Mouse (Mus musculus): ENCODE measurements around the gene Cox8b. TPM values are rescaled to one million over a fixed set of nuclear protein-coding genes. Genes with fewer than 3 reads are reported as not detected.

Cox8b gene
- total RNA-seq, 2 experiments from 2014 or later = 1.6 to 1.7 TPM

- no peak for DNase-seq (ENCODE audit: low spot score in 2 of 2)
These were observed 26.0 kb downstream of the Cox8b start for GRCm38 (mm10) chr7:140874224-140874623.

GRCm38 (mm10) chr7:140864761-140865160 lies 35.5 kb downstream of the Cox8b start:
- no peak for DNase-seq (ENCODE audit: low spot score in 2 of 2)

DNA sequence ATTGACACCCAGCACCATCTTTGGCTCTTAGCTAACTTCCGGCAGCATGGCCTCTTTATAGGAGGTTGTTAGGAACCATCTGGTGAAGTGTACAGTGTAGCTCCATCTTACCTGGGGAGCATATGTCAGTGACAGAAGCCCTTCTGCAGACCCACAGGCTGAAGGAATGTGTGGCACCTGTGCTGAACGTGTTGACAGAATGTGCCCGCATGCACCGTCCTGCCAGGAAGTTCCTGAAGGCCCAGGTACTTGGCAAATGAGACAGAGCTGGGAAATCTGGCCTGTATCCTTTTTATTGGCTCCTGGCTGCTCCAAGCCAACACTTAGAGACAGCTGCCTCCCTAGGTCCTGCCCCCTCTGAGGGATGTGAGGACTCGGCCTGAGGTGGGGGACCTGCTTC lies 39.5 kb downstream of the Cox8b start:
- DNase-seq (ENCODE audit: low spot score in 2 of 2) = no peak

GRCm38 (mm10) chr7:140859997-140860396 lies 40.2 kb downstream of the Cox8b start:
- no peak for DNase-seq (ENCODE audit: low spot score in 2 of 2)

GRCm38 (mm10) chr7:140858746-140859145 lies 41.5 kb downstream of the Cox8b start:
- DNase-seq (ENCODE audit: low spot score in 2 of 2) = no peak

GRCm38 (mm10) chr7:140857550-140858505 lies 42.4 kb downstream of the Cox8b start, which contains the start of gene Bet1l:
Bet1l (minus strand) TSS chr7:140857577.
- no peak for DNase-seq (ENCODE audit: low spot score in 2 of 2)

DNA sequence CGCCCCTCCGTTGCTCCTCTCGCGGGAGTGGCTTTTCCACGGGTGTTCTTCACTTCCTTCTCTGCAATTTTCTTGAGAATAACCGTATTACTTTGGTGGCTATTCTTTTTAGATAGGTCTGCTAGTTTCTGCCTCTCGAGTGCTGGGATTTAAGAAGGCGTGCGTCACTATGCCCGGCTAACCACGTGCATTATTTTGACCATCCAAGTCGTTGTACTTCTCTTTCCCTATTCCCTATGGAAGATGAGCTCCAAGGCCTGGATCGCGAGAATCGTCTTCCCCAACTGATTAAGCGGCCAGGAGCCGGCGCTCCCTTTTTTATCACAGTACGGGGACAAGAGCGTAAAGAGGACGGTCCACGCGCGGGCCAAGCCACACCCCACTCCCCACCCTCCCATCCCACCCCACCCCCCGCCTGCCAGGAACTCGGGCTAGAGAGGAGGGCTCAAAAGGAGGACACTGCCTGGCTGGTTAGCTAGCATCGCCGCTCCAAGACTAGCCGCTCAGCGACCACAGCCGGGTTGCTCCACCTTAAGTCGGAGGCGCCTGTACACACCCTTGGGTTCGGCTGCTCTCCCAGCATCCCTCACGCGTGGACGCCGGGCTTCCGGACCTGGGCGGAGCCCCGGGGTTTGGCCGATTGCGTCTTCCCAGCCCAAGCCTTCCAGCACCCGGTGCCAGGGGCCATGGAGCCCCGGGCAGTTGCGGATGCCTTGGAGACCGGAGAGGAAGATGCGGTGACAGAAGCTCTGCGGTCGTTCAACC lies 43.3 kb downstream of the Cox8b start, which contains the start of gene Ric8a:
Gene Ric8a (plus strand): TSS at position 173 of the 765 bp plus-strand sequence.
- peak; percentile 87 to 93 for DNase-seq (ENCODE audit: low spot score in 2 of 2)

- peak; percentile 74 to 82 for DNase-seq (ENCODE audit: low spot score in 2 of 2)
These were observed 44.1 kb downstream of the Cox8b start, which contains the start of gene Gm45785 for GRCm38 (mm10) chr7:140855860-140856784. Gm45785 (minus strand) TSS chr7:140856331.

DNA sequence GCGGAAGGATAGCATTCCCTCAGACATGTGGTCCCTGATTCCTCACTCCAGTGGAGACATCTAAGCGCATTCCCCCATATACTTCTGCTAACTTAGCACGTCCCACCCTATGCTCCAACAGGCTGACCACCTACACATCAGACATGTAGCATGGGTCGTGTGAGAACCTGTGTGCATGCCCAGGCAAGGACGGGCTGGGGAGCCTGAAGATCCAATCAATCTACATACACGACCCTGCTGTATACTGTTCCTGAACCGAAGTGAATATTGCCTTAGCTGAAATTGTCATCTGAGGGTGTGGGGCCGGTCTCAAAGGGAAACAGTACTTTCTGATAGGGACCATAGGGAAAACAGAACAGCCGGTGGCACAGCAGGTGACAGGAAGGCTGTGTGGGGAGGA lies 45.1 kb downstream of the Cox8b start:
- DNase-seq (ENCODE audit: low spot score in 2 of 2) = no peak

DNA sequence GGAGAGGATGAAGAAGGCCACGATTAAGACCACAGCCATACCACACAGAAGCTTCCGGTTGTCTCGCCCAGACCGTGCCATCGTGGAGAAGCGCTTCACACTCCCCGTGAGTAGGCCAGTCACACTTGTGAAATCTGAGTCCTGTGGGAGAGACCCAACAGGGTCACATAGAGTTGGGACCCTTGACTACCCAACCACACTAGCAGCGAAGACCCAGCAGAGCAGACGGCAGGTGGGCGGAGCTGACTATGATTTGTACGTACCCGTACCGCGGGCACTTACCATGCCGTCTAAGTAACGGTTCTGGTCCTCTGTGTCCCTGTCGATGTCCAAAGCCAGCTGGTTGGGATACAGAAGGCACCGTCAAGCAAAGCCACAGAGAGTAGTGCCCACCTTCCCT lies 45.8 kb downstream of the Cox8b start:
- DNase-seq (ENCODE audit: low spot score in 2 of 2) = no peak

GRCm38 (mm10) chr7:140853386-140853785 lies 46.9 kb downstream of the Cox8b start:
- DNase-seq (ENCODE audit: low spot score in 2 of 2) = no peak

GRCm38 (mm10) chr7:140851916-140852315 lies 48.3 kb downstream of the Cox8b start:
- no peak for DNase-seq (ENCODE audit: low spot score in 2 of 2)

Other genes starting within 250 kb of the Cox8b start
- under 1 TPM; 0.05 to 0.07 TPM for gene Olfr539, start 240.5 kb downstream of the Cox8b start, total RNA-seq (2021)
- gene Olfr45, start 218.5 kb downstream of the Cox8b start, total RNA-seq (2021) = not detected
- gene Olfr541, start 203.2 kb downstream of the Cox8b start, total RNA-seq (2021) = not detected
- under 1 TPM in 1 of 2 experiments, not detected in 1; 0.33 TPM for gene Cyp2e1, start 136.7 kb downstream of the Cox8b start, total RNA-seq (2021)
- under 1 TPM in 1 of 2 experiments, not detected in 1; 0.77 TPM for gene Syce1, start 112.6 kb downstream of the Cox8b start, total RNA-seq (2021)
- 10 to 100 TPM; 23.3 to 29.6 TPM for gene Zfp941, start 78.3 kb downstream of the Cox8b start, total RNA-seq (2021)
- gene Urah, start 65.4 kb downstream of the Cox8b start, total RNA-seq (2021) = 1 to 10 TPM; 3.3 to 5.0 TPM
- gene Scgb1c1, start 54.9 kb downstream of the Cox8b start, total RNA-seq (2021) = not detected
- not detected for gene Odf3, start 52.6 kb downstream of the Cox8b start, total RNA-seq (2021)
- 1 to 10 TPM; 1.2 to 1.7 TPM for gene Gm45785, start 44.1 kb downstream of the Cox8b start, total RNA-seq (2021)
- gene Ric8a, start 43.5 kb downstream of the Cox8b start, total RNA-seq (2021) = 10 to 100 TPM; 70.2 to 75.0 TPM
- 10 to 100 TPM; 23.1 to 24.5 TPM for gene Bet1l, start 42.9 kb downstream of the Cox8b start, total RNA-seq (2021)
- 100 to 1,000 TPM; 110 to 114 TPM for gene Psmd13, start 18.5 kb downstream of the Cox8b start, total RNA-seq (2021)
- gene Sirt3, start 18.1 kb downstream of the Cox8b start, total RNA-seq (2021) = 10 to 100 TPM; 78.0 to 80.3 TPM
- gene Nlrp6, start 20.5 kb upstream of the Cox8b start, total RNA-seq (2021) = under 1 TPM; 0.47 to 0.51 TPM
- gene Pgghg, start 40.9 kb upstream of the Cox8b start, total RNA-seq (2021) = 1 to 10 TPM; 4.4 to 6.7 TPM
- gene Ifitm5, start 49.8 kb upstream of the Cox8b start, total RNA-seq (2021) = not detected
- gene Gm45717, start 55.5 kb upstream of the Cox8b start, total RNA-seq (2021) = not detected
- gene Ifitm2, start 55.5 kb upstream of the Cox8b start, total RNA-seq (2021) = 10 to 100 TPM; 13.3 to 16.1 TPM
- 1 to 10 TPM; 2.0 to 3.4 TPM for gene Ifitm1, start 66.8 kb upstream of the Cox8b start, total RNA-seq (2021)
- 10 to 100 TPM; 12.9 to 13.6 TPM for gene Ifitm3, start 110.3 kb upstream of the Cox8b start, total RNA-seq (2021)
- gene Ifitm6, start 117.5 kb upstream of the Cox8b start, total RNA-seq (2021) = under 1 TPM in 1 of 2 experiments, not detected in 1; 0.61 TPM
- gene Gm17387, start 128.7 kb upstream of the Cox8b start, total RNA-seq (2021) = not detected
- 10 to 100 TPM; 85.9 to 86.1 TPM for gene B4galnt4, start 160.7 kb upstream of the Cox8b start, total RNA-seq (2021)
- under 1 TPM; 0.26 to 0.33 TPM for gene Pkp3, start 177.8 kb upstream of the Cox8b start, total RNA-seq (2021)
- gene Sigirr, start 200.1 kb upstream of the Cox8b start, total RNA-seq (2021) = 1 to 10 TPM; 2.1 to 2.3 TPM
- gene Ano9, start 217.4 kb upstream of the Cox8b start, total RNA-seq (2021) = not detected
- gene Ptdss2, start 221.9 kb upstream of the Cox8b start, total RNA-seq (2021) = 10 to 100 TPM; 43.9 to 51.1 TPM